Mouse (Mus musculus) layer of hippocampus, postnatal 14 days (tissue): ENCODE measurements around the gene Traf4. TPM values are rescaled to one million over a fixed set of nuclear protein-coding genes. Genes with fewer than 3 reads are reported as not detected.

Source experiments
- DNase-seq, 2 experiments: peaks; one replicate each; pipeline ENCODE4 v3.0.0; 2021 to 2022; ENCODE audit warnings: low spot score in 2 of 2, mixed read lengths in 1 of 2
- total RNA-seq, 2 experiments: library from RNA; stranded (reverse); gene quantifications; 2 replicates each; pipeline ENCODE4 v1.2.3; 2021

Gene Traf4
- total RNA-seq, 2 experiments from 2014 or later: 33.8 to 34.9 TPM

DNA sequence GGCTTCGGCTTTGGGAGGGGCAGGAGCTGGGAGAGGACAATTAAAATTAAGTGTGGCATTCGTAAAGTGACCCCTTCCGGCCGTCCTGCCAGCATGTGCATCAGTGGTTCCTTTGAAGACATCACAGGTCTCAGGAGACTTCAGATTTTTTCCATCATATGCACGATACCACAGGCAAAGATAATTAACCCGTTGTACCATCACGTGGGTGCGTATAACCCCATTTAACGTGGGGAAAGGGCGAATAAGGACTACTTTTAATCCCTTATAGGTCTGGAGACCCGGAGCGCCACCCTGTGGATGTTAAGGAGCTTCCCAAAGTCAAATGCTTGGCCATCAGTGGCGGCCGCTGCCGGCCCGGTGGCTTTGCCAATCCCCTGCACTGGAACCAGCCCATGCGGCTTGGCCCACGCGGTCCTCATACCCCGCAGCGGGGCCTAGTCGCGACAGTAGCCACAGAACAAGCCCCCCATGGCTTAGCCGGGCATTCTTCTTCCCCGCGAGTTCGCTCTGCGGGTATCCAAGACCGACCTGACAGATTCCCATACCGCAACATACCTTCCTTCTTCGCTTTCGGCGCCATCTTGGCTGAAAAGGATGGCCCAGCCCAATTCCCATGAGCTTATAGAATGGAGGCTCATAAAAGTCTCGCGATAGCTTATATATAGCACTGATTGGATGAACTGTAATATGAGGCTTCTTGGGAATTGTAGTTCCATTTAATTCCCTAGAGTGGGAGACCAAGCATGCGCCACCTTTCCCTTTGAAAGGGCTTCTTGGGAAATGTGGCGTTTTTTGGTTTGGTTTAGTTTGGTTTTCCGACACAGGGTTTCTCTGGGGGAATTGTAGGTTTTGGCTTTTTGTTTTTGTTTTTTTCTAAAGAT is 17.8 kb upstream of the Traf4 start, which contains the start of gene Rpl23a:
Gene Rpl23a (minus strand): TSS at position 624 of the 884 bp plus-strand sequence.
- peak; percentile 84 to 93 for DNase-seq

- DNase-seq: no peak
Observed at GRCm38 (mm10) chr11:78182450-78182849, 17.1 kb upstream of the Traf4 start.

DNA sequence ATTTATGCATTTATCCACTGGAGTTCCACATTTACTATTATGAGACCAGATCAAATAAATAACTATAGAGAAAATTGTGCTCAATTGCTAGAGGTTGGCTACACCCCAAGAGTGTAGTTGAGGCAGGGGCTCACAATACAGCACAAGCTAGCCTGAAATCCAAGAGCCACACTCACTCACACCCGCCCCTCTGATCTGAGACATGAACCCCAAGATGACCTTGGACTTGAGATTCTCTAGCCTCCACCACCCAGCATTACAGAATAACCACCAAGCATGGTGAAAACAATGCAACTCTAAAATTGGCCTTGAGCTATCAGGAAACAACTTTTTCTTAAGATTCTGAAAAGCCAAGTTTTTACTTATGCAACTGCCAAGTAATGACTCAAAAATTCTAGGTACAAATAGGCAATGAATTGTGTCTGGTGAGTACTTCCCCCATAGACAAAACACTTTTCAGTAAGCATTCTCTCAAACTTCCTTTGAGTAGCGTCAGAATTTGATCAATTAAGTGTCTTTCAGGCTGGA is 16.5 kb upstream of the Traf4 start:
- DNase-seq: no peak

GRCm38 (mm10) chr11:78180081-78180761 is 14.8 kb upstream of the Traf4 start:
- no peak for DNase-seq

DNA sequence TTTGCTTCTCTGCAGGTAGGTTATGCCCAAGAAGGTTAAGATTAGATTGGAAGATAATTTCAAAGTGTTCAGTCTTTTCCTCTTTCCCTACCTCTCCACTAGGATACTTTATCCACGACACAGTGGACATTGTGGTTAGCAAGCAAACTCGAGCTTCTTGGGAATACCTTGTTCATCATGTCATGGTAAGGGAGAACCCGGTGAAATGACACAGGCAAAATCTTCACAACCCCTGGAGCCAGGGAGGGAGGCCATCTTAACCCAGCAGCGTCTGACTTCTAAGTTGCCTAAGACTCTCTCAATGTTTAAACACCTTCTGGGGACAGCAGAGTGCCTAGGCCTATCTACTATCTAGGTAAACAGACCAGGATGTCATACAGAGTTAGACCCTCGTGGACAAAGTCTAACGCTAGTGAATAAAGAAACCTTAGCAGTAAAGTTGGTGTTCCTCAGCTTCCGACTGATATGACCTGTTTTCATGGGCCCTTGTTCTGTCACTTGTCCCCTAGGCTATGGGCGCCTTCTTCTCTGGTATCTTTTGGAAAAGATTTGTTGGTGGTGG is 14.1 kb upstream of the Traf4 start:
- DNase-seq: no peak

DNA sequence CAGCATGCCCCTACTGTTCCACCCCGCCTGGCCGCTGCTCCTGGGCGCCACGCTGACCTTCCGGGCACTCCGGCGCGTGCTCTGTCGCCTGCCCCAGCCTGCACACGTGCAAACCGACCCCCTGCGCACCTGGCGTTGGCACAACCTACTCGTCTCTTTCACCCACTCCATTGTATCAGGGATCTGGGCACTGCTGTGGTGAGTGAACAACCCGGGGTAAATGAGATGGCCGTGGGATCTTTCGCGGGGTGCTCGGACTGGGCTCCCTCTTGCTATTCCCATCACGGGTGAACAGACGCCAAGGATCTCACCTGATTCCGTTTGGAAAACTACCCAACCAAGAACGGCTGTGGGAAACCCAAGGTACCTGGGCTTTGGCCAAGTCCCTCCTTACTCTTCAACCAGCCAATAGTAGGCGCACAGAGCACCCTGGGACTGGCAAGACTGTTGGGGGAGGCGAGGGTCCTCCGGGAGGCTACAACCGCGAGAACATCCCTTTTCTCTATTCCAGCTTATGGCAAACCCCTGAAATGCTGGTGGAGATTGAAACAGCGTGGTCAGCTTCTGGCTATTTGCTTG is 13.6 kb upstream of the Traf4 start:
- peak; percentile 69 to 85 for DNase-seq

- DNase-seq: peak; percentile 96
Observed at GRCm38 (mm10) chr11:78177903-78178858, 12.8 kb upstream of the Traf4 start.

DNA sequence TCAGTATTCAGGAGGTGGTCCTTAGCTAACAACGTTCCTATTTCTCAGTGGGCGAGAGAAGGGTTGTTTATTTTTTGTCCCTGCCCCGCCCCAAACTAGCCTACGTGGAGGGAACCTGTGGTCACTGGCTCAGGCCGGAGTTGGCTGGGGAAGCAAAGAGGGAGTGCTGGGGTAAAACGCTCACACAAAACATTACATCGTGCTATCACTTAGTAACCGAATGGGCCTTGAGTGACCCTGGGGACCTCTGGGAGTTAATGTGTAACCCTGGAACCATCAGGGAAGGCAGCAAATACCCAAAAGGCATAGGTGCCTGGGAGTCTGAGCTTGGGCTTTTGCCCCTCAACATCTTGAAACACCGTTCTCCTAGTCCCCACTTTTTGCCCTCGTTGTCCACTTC is 12.0 kb upstream of the Traf4 start:
- DNase-seq: no peak

- no peak for DNase-seq
Observed at GRCm38 (mm10) chr11:78176905-78177331, 11.5 kb upstream of the Traf4 start.

DNA sequence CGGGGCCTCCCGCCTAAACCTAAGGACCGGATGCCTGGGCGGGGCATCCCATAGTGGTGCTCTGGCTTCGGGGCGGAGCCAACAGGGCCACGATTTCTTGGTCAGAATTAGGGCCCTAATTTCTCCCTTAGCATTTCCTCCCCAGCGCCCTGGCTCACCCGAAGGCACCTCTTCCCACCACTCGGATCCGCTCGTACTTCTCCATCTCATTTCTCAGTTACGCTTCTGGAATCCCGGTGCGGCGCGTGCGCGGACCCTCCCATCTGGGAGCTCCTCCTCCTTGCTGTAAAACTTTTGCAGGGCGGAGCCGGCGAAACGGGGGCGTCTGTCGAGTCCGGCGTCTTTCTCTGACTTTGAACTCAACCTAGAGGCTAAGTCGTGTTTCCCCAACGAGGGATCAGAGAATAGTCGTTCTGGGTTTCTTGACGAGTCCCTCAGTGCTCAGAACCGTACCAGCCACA is 11.0 kb upstream of the Traf4 start, which contains the start of the genes Nek8 and Tlcd1:
Gene Nek8 (minus strand): TSS at position 274 of the 461 bp plus-strand sequence.
Gene Tlcd1 (plus strand): TSS at position 310 of the 461 bp plus-strand sequence.
- peak; percentile 83 to 84 for DNase-seq

DNA sequence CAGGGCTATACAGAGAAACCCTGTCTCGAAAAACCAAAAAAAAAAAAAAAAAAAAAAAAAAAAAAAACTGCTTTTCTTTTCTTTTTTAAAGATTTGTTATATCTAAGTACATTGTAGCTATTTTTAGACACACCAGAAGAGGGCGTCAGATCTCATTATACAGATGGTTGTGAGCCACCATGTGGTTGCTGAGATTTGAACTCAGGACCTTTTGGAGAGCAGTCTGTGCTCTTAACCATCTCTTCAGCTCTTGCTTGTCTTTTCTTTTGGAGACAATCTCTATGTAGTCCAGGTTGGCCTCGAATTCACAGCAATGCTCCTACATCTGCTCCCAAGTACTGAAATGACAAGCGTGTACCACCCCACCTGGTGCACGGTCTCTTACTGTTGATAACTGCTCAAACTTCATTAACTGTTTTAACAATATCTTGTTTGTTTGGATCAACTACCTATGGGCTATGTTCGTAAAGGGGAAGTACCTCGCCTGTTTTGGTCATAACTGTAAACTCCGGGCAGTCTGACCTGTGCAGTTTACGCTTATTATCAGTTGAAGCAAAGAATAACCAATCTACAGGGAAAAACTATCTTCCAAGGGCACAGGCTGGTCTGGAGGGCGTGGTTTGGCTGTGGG is 10.5 kb upstream of the Traf4 start:
- DNase-seq: no peak

- DNase-seq: no peak
Observed at GRCm38 (mm10) chr11:78174506-78174905, 9.1 kb upstream of the Traf4 start.

- DNase-seq: no peak
Observed at GRCm38 (mm10) chr11:78172748-78173383, 7.5 kb upstream of the Traf4 start.

- DNase-seq: no peak
Observed at GRCm38 (mm10) chr11:78172034-78172747, 6.8 kb upstream of the Traf4 start.

DNA sequence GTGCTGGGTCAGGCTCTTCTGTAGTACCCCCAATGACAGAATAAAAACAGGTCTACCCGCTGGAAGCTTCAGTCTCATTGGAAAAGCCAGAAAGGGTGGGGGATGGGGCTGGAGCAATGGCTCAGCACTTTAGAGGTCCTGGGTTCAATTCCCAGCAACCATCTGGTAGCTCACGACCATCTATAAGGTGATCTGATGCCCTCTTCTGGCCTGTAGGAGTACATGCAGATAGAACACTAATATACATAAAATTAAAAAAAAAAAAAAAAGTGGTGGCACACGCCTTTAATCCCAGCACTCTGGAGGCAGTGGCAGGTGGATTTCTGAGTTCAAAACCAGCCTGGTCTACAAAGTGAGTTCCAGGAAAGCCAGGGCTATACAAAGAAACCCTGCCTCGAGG is 5.9 kb upstream of the Traf4 start:
- no peak for DNase-seq

GRCm38 (mm10) chr11:78170306-78170705 is 4.9 kb upstream of the Traf4 start:
- no peak for DNase-seq

GRCm38 (mm10) chr11:78168541-78169468 is 3.4 kb upstream of the Traf4 start:
- DNase-seq: no peak
